Mouse (Mus musculus) gastrocnemius, postnatal 25 days (tissue): ENCODE results near the gene Erc2. TPM values are rescaled to one million over a fixed set of nuclear protein-coding genes. Genes with fewer than 3 reads are reported as not detected.
A peak's percentile ranks its signal among the peaks of the same experiment; 100 is the strongest.
"Not testable (repeated sequence)": the region's sequence is repeated elsewhere in the genome, so short reads cannot be mapped to it uniquely, and the experiment has no call there.

Source experiments
- DNase-seq: peaks from one replicate; pipeline ENCODE4 v3.0.0; 2022
- long read RNA-seq, 2 experiments: library from polyadenylated mRNA; stranded (forward); transcript quantifications; one replicate each; pipeline ENCODE4 v2.0.0; 2021
- total RNA-seq, 2 experiments: library from RNA; stranded (reverse); gene quantifications; 1 replicate in 1 of 2; 2 replicates in 1 of 2; pipeline ENCODE4 v1.2.3; 2021

The Erc2 gene
- total RNA-seq: under 1 TPM; 0.56 to 0.87 TPM
- long read RNA-seq, experiment 1: 0 reads
- long read RNA-seq, experiment 2: 0 reads

DNA sequence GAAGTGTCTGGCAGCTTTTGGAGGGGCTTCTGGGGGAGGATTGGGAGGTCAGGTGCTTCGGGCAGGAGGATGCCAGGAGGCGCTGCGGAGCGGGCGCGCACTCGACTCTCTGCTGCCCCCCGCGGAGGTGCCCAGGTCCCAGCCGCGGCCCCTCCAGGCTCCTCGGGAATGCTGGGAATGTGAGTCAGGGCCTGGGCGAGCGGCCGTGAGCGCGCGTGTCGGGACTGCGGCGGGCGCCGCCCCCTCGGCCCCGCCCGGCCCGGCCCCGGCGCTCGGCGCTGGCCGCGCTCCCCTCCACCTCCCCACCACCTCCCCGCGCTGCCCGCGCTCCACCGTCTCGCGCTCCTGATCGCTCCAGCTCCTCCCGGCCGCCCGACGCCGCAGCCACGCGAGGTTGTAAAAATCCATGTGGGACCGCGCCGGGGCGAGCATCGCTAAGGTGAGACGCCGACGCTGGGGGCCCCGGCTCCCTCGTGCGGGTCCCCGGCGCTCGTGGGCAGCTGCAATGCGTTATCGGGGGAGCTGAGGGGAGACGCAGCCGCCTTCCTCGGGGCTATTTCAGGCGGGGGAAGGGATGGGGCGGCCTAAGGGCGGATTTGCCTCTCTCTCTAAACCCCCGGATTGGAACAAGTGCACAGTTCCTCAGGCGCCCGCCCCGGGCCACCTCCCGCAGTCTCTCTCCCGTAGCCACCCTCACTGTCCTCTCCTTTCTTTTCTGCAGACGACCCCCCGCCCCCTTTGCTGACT is at the start of gene Erc2:
Gene Erc2, plus strand, starts transcription at position 253 of the 747 bp plus-strand sequence.
- DNase-seq: peak; percentile 8

DNA sequence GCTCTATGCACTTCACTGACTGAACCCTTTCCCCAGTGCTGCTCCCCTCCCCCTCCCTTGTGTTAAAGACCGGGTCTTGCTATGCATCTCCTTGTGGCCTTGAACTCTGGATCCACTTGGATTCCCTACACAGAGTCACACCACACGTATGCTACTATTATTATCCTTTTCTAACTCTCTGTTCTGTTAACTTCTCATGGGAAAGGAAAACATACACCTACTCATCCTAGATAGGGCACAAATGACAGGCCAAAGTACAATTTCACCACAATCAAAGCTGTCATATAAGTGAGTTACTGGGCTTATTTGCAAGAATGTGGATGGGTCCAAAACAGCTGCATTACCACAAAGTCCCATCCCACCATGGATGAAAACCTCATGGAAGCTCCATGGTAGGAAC is 43.8 kb upstream of the Erc2 start:
- no peak for DNase-seq

DNA sequence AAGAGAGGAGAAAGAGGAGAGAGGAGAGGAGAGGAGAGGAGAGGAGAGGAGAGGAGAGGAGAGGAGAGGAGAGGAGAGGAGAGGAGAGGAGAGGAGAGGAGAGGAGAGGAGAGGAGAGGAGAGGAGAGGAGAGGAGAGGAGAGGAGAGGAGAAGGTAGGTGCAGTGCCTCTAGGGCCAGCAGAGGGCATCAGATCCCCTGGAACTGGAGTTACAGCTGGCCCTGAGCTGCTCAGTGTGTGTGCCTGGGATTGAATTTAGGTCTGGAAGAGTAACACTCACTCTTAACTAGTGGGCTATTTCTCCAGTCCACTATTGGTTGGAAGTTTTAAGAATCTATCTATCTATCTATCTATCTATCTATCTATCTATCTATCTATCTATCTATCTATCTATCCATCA is 32.6 kb upstream of the Erc2 start:
- DNase-seq: not testable (repeated sequence)

DNA sequence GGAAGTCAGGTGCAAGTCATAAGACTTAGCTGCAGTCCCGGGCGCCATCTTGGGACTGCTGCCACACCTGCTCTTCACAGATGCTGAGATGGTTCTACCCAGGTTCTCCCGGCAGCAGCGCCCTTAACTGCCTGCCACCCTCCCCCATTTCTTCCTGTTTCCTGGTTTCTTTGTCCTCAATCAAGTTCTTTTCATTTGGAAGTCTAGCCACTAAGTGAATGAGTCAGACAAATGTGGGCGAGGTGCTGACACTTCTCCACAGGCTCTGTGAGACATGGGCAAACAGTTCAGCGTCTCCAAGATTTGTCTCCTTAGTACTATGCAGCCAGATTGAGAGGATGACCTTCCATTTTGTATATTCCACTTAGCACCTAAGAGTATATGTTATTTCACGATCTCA is 30.1 kb upstream of the Erc2 start:
- no peak for DNase-seq

DNA sequence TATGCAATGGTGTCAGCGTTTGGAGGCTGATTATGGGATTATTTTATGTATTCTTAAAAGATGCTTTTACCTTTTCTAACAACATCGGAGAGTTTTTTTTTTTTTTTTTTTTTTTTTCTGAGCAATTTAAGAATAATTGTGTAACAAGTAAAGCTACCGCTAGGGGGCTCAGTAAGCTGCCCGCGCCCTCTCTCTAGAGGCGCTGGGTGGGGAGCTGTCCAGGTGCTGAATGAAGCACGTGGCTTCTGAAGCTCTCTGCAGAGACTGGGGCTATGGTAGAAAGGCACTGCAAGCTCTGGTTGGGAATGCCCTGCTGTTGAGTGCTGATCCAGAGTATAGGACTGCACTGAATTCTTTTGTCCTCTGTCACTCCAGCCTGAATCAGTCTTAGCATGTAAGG is 26.0 kb upstream of the Erc2 start:
- peak; percentile 39 for DNase-seq

DNA sequence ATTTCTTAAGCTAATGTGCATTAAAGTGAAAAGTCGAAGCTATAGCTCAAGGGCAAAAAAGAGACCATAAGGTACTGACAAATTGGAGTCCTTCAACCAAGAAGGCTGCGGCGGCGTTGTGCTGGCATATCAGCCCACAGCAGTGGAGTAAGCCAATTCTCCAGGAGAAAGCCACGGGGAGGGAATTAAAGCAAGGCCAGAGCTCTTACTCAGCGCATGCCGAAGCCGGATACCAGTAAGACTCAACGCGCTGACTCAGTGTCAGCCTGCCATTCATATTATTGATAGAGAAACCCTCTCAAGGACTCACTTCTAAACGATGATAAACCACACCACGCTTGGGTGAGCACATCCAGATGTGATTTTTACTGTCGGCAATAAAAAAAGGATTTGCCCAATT is 20.1 kb upstream of the Erc2 start:
- DNase-seq: no peak

DNA sequence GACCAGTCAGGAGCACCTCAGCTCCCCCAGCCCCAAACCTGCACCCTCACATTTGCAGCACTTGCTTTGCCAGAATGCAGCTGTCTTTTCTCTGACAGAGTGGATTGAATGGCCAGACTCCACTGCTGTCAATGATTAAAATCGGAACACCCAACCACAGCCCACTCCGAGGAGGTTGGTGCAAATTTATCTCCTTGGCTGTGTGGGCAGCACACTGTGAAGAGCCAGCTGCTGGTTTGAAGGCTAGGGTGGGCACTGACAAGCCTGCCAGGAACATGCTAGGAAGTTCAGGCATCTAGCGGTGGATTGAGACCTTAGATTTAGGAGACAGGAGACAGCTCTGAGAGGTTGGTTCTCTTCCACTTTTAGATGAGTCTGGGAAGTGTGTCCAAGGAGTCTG is 14.8 kb upstream of the Erc2 start:
- DNase-seq: no peak

DNA sequence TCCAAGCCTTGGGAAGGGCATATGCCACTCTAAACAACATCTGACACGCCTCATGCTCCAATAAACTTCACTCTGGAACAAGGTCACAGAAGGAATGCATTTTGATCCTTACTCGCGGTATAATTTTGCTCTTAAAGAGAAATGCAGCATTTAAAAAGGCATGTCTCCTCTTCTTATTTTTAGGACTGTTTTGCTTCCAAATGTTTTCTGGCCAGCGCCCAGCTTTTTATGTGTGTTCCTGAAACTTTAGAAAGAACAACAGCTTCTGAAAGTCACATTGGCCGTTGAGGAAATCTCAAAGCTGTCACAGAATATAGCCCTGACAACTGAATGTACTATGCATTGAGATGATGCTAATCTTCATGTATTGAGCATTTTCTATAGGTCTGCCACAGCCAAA is 8.5 kb upstream of the Erc2 start:
- DNase-seq: no peak

DNA sequence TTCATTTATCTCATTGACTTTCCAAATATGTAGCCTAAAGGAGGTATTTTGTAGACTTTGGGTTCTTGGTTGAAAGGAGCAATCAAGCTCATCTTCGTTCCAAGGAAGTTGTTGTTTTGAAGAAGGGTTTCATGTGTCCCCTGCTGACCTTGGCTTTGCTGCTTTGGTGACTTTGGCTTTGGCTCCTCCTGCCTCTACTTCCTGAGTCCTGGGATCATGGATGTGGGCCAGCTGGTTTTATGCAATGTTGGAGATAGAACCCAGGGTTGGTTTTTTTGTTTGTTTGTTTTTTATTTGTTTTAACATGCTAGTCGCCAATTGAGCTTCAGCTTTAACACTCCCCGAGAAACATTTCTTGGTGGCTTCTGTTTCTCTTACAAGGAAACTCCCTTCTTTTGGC is 4.9 kb upstream of the Erc2 start:
- no peak for DNase-seq

DNA sequence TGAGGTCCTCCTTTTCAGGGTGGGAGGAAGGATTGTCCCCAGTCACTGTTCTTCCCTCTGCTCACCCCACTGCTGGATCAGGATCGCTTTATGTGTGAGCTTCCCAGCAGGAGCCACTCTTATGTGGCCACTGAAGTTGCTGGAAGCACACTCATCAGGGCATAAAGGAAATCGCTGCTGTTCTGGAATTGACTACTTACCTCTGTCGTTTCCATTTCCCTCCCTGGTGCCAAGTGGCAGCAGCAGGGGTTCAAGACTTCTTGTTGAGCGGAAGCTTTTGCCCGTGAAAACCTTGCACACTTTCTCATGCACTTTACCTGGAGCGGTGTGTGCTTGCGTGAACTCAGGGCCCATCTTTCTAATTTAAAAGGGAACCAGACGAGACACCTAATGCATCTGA is 652 bp upstream of the Erc2 start:
- DNase-seq: no peak

DNA sequence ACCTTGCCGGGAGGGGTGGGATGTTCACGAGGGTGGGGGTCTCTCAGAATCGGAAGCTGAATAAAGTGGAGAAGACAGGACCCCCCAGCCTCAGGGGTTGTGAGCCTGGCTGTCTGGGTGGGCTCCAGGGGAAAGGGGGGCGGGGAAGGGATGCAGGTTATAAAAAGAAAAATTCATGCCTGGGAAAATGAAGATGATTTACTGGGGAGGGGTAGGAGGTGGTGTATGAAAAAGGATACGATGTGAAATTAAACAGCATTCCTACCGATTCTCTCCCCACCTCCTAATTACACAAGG is 643 bp downstream of the Erc2 start:
- no peak for DNase-seq

DNA sequence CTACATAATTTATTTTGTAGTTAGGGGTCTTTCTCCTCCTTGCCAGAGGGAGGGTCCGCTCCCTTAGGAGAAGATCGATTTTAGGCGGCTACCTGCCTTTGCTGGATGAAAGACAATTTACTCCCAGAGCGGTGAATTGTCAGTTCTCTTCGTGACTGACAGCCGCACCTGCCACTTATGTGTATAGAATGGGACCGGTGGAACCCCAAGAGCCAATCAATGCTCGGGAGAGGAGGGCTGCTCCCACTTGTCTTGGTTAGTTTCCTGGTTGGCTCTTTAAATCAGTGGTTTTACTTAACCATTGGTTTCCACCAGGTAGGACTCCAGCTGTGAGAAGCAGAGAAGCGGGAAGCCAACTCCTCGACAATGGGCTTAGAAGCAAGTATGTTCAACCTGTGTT is 1.1 kb downstream of the Erc2 start:
- no peak for DNase-seq

DNA sequence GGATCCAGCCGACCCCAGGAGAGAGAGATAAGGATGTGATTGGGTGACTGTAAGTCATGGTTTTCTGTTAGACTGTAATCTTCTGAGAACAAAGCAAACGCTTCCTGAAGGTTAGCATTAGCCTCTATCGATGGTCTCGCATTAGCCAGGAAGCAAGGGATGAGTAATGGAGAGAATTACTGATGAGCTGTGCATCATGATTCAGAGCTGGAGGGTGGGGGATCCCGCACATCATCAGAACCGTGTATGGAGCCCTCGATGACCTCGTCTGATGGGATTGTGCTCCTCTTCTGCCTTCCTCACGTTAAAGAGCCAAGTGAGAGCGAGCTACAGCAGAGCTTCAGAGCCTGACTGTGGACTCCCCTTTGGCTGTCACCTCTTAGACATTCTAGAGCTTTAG is 6.5 kb downstream of the Erc2 start:
- DNase-seq: no peak

DNA sequence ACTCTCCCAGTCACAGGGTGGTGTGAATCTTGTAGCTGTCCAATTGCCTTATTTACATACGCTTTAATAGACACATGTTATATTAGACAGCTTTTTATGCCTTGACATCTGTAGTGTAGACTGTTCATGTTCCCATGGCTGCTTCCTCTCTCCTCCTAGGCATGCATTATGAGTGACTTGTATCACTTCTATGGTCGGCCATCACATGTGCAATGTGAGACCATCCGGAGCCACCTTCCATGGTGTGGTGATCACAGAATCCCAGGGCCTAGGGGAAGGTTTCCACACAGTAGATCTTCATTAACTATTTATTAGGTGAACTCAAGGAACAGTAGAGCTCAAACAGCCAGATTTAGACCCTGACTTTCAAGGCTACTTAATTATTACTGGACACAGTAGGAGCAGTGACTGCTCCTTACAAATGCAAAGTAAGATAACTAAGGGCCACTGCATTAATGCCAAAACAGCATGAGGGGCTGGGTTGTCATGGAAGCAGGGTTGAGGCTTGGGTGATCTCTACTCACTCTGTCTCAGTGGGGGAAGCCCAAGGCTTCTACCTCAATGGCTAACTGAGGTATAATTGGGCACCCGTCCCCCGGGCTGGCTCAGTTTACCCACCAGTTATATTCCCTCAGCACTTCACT is 7.3 kb downstream of the Erc2 start:
- DNase-seq: no peak

DNA sequence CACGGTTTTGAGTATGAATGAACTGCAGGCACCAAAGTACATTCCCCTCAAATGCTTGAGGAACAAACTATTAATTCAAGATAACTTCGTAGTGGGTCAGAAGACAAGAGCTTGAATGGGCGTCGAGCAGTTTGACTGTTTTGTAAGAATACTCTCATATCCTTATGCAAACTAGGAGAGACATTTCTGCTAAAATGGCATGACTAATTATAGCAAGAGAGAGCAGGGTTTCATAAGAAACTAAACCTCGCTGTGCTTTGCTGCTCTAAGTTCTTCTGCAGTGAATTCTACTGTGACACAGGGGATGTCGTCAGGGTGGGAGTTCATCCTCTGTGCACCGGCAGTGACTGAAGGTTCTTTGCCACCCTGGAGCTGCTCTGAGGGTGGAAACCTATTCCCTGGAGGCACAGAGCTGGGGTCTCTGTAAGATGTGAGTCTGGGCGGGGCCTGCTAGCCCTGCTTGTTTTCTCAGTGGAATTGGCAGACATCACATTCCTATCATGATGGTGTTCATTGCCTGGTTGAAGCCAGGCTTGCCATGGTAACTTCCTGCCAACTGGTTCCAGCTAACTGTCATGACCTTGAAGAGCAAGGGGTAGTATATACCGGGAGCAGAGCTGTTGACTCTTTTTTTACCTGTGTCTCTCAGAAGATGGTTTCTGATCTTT is 8.9 kb downstream of the Erc2 start:
- no peak for DNase-seq

DNA sequence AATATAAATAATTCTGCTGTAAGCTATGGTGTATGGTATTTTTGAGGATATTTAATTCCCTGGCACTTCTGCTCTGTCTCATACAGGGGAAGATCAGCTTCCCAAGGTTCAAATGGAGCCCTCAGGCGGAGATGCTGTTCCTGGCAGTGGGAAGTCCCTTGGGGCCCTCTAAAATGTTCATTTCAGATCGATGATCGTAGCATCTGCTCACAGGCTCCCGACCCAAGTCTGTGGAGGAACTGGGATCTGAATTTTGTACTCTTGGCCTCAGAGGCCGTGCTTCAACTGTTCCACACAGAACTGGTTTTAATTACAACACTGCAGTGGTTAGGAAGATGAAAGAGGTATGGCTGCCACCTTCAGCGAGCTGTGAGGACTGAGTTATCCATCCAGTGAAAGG is 12.5 kb downstream of the Erc2 start:
- DNase-seq: no peak

DNA sequence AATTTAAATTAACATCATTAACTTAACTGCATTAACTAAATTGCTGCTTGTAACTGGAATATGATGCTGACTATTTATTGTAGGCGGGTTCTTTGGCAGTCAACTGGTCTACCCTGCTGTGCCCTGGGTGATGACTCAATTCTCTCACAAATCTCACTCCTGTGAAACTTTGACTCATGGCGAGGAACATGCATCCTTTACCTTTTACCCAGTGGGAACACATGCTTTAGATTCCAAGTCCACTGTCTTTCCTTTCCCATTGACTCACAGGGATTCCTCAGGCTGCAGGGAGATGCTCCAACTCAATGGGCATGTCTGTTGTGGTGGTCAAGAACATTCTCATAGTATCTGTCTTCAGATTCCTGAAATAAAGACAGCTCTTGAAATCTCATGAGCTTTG is 14.3 kb downstream of the Erc2 start:
- DNase-seq: no peak

DNA sequence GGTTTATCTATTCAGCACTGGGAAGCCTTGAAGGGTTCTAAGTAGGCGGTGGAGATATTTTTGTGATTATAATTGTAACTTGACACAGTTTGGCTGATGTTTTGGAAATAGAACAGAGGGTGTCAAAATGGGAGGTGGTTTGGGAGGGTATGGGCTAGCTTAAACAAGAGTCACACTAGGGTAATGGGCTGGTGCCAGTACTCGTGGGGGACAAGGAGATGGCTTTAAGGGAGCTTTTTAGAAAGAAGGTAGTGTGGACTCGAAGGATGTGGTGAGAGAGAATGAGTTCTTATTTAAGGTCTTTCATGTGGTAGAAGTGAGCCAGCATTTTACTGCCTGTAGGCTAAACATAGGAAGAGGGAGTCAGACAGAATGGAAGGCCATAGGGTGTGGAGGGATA is 19.2 kb downstream of the Erc2 start:
- DNase-seq: no peak

DNA sequence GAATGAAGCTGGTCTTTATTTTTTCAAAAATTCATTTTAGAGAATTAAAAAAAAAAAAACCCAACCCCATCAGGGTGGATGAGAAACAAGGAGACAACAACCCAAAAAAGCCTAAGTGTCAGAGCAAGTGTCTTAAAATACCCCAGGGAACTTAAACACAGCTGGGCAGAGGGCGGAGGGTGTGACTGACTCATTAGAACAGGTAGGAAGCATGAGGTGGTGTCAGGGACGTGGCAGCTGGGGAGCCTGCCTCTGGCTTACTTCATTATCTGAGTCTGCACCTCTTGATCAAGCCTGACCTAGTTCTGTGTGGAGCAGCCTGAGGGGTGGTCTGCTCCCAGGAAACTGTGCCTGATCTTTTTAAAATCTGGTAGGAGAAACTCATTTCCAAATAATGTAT is 20.8 kb downstream of the Erc2 start:
- DNase-seq: no peak

DNA sequence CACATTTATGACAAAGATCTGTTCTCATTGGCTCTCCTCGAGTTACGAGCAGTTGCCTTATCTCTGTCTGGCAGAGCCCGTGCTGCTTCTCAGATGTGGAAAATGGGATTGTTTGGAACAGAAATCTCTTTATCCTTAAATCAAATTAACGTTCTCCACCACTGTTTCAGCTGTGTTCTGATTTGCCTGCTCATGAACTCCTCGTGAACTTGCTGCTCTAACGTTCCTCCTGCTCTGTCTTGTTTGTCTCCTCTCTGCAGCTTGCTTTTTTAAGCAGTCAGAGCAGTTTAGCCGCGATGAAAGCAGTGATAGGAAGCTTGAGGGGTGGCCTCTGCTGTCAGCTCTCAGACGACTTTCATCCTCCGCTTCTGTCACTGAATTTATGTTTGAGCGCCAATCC is 32.4 kb downstream of the Erc2 start:
- no peak for DNase-seq

DNA sequence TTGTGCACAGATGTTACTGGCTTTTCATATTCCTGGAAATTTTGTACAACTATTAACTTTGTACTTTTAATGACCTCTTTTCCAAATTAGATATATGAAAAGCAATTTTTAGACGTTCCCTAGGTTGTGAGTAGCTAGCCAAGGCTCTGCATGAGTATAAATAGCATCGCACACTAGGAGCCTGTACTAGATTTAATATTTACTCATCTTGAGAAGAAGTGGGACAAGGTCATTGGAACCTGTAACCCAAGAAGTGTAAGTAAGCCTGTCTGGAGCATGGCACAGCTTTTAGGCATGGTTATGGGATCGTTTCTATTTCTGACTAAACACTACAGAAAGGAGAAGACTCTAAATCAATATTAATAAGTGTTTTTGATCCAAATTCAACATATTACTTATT is 36.4 kb downstream of the Erc2 start:
- DNase-seq: no peak

DNA sequence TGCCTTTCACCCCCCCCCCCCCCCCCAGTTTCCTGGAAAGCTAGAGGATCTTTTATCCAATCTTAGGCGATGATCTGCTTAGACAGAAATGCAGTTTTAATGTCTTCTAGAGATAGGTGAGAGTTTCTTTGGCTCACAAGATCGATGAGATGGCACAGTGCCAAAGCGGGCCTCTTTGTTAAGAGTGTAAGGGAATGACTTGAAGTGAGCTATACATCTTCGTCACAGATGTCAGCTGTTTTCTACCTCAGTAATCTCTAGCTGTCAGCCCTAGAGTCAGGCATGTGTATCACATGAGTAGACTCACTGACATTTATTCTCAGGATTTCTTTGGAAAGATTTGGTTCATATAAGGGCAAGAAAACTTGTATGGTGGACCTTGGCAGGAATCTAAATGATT is 39.2 kb downstream of the Erc2 start:
- no peak for DNase-seq

DNA sequence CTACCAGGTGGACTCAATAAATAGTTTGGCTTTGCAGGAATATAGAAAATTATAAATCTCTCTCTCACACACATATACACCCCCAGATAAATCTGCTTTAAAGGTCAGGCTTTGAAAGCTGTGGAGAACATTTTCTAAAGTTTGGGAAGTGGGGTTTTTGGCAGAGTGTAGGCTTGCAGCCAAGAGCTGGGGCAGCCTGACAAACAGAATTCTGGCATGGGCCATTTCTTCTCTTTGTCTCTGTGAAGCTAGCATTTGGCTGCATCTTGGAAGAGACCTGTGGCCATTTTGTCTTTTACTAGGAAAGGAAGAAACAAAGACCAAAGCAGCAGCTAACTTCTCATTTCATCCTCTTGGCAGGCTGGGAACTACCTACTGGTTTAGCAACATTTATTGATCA is 40.0 kb downstream of the Erc2 start:
- DNase-seq: no peak
